Mouse (Mus musculus) large intestine, adult 2 months (tissue): Measurements from ENCODE around the gene Slfnl1. TPM values are rescaled to one million over a fixed set of nuclear protein-coding genes. Genes with fewer than 3 reads are reported as not detected.

Experiments
- DNase-seq: peaks from one replicate; pipeline ENCODE4 v3.0.0-alpha.2; 2012; ENCODE audit warnings: low read depth, low spot score
- WGBS: fragments of 180-500 bp; shearing (Covaris S2); methylation state at CpG from one replicate; pipeline ENCODE4 v1.1.7; 2018; 5-methylcytosine and 5-hydroxymethylcytosine counted together
- polyA plus RNA-seq: library from polyadenylated mRNA; depleted of rRNA; stranded (reverse); fragments of >200 nt; gene quantifications from 2 replicates; pipeline ENCODE4 v1.2.3, GENCODE M21; 2012; rRNA removed

Gene Slfnl1
- polyA plus RNA-seq: 0.04 and 0.11 TPM in 2 replicates

DNA sequence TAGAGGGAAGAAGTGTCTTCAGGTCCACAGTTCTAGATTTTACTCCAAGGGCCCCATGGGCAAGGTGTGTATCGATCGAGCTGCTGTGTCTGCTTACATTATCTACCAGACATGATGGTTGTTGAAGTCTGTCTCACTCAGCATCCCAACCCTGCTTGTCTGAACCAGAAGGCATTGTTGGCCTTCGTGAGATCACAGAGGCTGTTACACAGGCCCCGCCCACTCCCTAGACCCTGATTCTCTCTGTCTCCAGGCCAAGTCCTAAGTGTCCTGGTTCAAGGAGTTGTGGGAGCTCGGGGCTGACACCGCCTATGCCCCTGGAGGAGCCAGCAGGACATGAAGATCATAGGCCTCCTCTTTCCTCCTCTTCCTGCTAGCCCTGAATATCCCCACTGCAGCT, at the start of gene Slfnl1:
Gene Slfnl1 (plus strand): TSS at position 246 of the 400 bp plus-strand sequence.
- WGBS: 77% methylated on average over 6 of the region's 6 CpGs

DNA sequence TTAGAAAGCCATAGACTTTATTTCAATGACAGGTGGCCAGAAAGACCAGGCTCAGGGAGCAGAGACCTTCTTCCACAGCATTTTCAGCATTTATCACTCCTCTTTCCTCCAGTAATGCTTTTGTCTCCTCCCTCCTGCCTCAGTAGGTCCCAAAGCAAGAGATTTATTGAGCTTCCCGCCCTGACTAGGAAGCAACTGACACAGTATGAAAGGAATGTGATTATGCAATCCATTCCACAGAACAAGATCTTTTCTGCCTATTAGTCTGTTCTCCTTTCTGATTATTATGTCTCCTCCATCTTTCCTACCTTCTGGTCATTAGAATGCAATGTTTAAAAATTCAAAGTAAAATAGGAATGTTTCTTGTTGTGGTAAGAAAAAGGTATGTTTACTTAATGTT, 44.3 kb upstream of the Slfnl1 start:
- no peak for DNase-seq
- 33% methylated on average over 1 of the region's 1 CpGs for WGBS

More for the DNA sequence above, at the start of gene Slfnl1:
- DNase-seq: no peak

DNA sequence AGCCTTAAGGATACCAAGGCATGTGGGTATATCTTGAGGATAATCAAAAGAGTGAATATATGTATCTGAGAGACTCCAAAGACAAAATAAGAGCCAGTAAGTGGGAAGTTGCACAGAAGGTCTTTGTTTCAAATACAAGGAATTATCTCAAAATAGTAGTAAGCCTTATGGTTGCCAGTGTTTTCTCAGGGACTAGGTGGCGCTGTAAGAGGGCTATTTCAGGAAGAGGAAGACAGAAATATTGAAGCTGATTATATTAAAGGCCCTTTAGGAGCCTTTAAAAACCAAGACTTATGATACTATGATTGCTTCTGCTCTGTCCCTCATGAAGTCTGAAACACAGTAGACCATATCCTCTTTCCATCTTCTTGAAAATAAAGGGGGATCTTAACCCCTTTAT, 25.1 kb upstream of the Slfnl1 start:
- 71% methylated on average over 1 of the region's 1 CpGs for WGBS
- DNase-seq: no peak

DNA sequence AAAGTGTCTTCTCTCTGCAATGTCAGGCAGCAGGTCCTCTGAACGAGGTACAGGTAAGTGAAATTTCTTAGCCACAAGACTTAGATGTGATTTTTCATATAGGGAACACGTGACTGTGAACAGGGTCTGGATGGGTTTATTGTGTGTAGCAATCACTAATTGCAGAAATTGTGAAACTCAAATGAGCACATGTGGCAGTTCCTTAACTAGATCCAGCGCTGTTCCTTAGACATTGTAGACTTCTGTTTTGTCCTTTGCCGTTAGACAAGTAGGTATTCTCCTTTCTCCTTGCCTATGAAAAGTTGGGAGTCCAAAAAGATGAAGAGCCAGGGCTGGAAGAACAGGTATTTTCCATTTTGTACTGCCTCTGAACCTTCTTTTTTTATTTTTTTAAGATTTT, 20.8 kb upstream of the Slfnl1 start:
- DNase-seq: no peak
- WGBS: 96% methylated on average over 4 of the region's 4 CpGs

- DNase-seq: no peak
- 94% methylated on average over 2 of the region's 2 CpGs for WGBS
Measured at GRCm38 (mm10) chr4:120514366-120514765, 17.7 kb upstream of the Slfnl1 start.

DNA sequence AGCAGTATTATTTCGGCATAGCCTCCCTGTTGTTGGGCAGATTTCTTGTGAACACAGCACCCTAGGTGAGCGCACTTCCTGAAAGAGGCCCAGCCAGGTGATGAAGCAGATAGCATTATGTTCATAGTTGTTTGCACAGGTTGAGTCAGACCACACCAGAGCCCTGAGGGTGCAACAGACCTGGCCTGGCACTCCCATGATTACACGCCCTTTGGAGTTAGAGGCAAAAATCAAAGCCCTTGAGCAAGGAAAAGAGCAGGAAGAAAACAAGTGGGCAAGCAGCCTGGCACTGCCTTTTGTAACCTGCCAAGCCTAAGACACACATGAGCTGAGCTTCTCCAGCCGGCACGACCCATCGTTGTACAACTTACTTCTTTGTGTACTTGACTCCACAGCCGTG, 15.5 kb upstream of the Slfnl1 start:
- WGBS: 32% methylated on average over 7 of the region's 7 CpGs
- DNase-seq: peak; percentile 95

GRCm38 (mm10) chr4:120516907-120517306, 15.1 kb upstream of the Slfnl1 start:
- no peak for DNase-seq
- 39% methylated on average over 7 of the region's 7 CpGs for WGBS

DNA sequence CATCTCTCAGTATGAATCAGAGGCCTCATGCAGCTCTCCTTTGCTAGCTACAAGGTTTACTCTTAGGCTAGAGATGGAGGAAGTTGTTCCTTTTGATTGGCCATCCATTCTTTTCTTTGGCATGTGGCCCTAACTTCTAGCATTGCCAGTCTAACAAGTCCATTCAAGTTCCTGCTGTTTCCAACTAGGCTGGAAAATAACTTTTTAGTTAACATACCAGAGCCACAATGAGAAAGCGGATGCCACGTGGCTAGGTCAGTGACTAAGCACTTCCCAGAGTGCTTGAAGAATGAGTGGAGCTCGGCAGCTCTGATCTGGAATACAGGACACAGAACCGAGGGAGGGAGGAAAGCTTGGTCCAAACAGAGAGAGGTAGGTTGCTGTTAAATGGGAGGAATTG, 14.7 kb upstream of the Slfnl1 start:
- DNase-seq: peak; percentile 79
- 23% methylated on average over 4 of the region's 4 CpGs for WGBS

GRCm38 (mm10) chr4:120521761-120522160, 10.3 kb upstream of the Slfnl1 start:
- WGBS: 89% methylated on average over 5 of the region's 5 CpGs
- no peak for DNase-seq

DNA sequence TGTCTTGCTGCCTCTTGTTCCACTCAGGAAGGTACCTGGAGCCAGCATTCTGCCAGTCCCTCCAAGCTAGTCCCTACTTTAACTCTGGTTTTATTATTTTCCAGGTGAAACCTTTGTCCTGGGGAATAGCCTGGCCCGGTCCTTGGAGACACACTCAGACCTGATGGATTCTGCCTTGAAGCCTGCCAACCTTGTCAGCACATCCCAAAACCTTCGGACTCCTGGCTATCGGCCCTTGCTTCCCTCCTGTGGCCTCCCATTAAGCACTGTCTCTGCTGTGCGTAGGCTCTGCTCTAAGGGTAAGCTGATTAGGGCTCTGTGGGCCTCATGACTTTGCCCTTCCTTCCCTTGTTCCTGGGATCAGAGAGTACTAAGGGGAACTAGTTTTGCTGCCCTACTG, 9.7 kb upstream of the Slfnl1 start:
- DNase-seq: no peak
- 83% methylated on average over 4 of the region's 4 CpGs for WGBS

DNA sequence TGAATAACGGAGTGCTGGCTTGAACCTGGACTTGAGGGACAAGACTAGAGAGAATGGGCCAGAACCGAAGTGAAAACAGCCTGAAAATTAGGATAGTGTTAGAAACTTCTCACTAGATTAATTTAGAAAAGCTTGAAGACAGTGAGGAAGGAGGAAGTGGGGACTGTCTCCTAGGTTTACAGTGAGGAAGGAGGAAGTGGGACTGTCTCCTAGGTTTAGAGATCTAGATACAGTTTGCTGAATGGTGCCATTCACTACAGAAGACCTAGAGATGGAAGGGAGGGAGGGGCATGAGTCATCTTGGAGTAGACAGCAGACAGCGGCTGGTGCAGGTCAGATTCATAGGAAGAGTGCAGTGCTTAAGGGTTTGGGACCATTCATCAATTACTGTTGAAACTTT, 8.9 kb upstream of the Slfnl1 start:
- no peak for DNase-seq
- 80% methylated on average over 3 of the region's 3 CpGs for WGBS

DNA sequence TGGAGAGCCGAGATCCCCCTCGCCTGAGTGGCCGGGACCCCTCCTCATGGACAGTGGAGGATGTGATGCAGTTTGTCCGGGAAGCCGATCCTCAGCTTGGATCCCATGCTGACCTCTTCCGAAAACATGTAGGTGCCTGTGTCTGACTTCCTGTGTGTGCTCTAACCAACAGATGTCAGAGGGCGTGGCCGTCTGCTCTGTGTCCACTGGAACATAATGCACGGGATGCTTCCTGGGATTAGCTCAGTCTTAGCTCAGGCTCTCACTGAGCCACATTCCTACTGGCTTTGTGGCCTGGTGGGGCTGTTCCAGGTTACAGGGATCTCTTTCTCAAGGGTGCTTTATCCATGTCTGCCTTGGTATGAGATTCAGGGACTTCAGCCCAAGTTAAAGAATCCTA, 3.9 kb upstream of the Slfnl1 start:
- WGBS: 80% methylated on average over 9 of the region's 9 CpGs
- DNase-seq: no peak

- DNase-seq: no peak
- 97% methylated on average over 10 of the region's 10 CpGs for WGBS
Measured at GRCm38 (mm10) chr4:120538664-120539063, 6.6 kb downstream of the Slfnl1 start.

DNA sequence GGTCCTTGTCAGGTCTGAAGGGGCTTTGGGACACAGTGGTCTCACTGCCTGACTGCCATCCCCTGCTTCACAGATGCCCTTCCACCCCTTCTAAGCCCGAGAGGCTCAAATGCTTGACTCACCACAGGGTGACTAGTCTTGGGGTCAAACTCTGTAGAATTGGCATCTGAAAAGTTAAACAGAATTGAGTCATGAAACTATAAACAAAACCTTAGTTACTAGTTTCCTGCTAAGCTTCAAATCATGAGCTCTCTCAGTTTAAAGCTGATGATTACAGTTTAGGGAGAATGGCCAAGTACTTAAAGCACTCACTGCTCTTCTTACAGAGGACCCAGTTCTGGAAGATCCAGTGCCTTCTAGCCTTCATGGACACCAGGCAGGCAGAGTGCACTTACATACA, 12.9 kb downstream of the Slfnl1 start:
- WGBS: 54% methylated on average over 1 of the region's 1 CpGs
- no peak for DNase-seq

DNA sequence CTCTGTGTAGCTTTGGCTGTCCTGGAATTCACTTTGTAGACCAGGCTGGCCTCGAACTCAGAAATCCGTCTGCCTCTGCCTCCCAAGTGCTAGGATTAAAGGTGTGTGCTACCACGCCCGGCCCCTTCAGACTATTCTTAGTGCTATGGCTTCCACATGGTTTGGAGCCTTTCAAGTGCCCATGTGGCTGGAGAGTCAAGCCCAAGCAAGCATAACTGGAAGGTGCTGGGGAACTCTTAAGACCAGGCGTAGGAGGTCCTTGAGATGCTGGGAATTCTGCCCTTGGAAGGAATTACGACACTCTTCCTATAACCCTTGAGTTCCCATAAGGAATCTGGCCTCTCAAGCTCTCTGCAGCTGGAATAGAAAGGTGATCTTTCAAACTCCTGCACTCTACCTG, 24.6 kb downstream of the Slfnl1 start:
- 86% methylated on average over 6 of the region's 6 CpGs for WGBS
- DNase-seq: no peak

DNA sequence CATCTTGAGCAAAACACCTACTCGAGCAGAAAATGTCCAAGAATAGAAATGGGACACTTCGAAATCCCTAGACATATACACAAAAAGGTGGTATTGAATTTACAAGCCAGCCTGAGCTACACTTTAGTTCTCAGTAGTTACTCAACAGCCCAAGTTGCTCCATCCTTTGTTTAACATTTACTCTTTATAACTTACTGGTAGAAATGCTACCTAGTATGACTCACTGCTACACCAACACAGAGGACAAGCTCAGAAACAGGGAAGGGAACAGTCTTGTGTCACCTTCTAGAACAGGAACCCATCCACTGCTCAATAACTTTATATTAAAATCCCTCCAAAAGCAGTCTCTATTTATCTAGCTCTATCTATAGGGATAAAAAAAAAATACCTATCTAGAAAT, 33.7 kb downstream of the Slfnl1 start:
- no peak for DNase-seq
- 47% methylated on average over 2 of the region's 2 CpGs for WGBS

- 24% methylated on average over 5 of the region's 5 CpGs for WGBS
- no peak for DNase-seq
Measured at GRCm38 (mm10) chr4:120568005-120568404, 36.0 kb downstream of the Slfnl1 start.

GRCm38 (mm10) chr4:120569025-120569424, 37.0 kb downstream of the Slfnl1 start:
- no peak for DNase-seq
- WGBS: 5% methylated on average over 4 of the region's 4 CpGs

DNA sequence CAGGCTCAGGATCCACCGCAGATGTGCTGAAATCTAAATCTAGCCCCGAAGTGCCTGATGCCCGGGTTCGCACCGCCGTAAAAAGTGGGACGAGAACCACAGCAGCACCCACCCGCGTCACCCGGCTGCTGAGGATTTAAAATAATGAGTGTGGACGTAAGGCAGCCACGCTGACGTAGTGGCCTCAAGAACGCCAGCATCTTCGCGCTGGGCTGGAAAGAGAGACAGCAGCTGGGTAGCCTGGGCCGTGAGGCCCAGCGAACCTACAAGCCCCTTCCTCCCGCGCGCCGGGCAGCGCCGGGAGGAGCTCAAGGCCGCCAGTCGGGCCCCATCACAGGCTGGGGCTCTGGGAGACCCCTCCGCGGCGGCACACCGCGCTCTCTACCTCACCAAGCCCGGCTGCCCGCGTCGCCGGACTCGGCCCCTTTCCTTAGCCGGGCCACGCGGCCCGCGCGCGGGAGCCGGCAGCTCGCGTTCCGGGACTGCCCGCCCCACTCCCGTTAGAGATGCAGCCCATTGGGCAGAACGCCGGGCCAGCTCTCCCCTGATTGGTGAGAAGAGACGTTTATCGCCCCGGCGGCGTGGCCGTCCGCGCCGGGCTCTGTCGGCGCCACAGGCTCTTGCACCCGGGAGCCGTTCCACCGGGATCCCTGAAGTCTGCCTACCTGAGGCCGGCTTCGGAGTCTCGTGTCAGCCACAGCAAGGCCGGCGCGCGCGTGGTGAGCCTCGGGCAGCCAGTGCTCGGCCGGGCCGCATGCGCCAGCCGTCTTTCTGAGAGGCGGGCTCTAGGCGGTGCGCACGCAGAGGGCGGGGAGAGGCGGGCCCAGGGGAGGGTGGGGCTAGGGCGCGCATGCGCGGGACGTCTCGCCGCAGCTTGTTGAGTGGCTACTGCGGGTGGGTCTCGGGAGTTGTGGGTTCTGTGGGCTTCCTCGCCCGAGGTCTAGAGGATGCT, 37.7 kb downstream of the Slfnl1 start, which contains the start of gene Ctps:
Gene Ctps (minus strand): TSS at position 791 of the 952 bp plus-strand sequence.
- under 1% methylated on average over 97 of the region's 97 CpGs for WGBS
- peak; percentile 71 for DNase-seq

DNA sequence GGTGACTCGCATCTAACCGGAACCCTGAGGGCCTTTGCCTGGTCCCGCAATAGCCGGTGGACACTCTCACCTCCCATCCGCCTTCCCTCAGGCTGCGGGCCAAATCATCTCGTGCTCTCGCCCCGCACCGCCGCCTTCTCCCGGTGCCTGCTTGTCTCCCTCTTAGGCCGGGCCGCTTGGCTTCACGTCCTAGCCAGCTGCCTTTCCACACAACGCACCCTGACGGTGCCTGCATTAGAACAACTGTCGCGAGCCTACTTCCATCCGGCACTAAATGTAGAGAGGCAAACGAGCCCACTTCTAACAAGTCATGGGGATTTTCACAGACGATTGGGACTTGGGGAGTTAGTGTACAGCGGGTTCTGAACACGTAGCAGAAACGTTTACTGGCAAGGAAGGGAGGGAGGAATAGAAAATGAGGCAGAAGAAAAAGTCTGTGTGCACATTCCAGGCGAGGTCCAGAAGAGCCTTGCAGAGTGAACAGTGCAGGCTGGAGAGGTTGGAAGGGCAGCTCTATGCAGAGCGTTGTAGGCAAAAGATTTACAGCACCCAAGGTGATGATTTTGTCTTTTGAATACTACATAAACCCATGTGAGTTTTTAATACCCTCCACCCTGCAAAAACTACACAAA, 38.5 kb downstream of the Slfnl1 start:
- DNase-seq: no peak
- under 1% methylated on average over 27 of the region's 27 CpGs for WGBS

DNA sequence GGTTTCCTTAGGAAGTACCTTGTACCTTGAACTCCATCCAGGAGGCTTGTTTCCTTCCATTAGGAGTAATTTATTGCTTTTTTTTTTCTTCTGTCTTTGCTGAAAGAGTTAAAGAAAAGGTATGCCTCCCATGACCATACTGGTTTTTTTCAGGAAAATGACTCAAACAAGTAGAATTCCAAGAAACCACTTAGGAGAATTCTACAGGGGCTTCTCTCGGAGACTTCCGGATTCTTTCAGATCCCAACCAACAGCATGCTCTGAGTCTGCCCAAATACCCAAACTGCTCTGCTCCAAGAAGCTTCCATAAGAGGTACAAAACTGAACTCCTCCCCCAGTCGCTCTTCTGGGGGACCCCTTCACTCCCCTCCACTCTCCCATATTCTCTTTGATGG, 39.0 kb downstream of the Slfnl1 start:
- WGBS: 52% methylated on average over 3 of the region's 3 CpGs
- DNase-seq: no peak
